Mouse (Mus musculus): ENCODE measurements around the gene Mphosph10. TPM values are rescaled to one million over a fixed set of nuclear protein-coding genes. Genes with fewer than 3 reads are reported as not detected.

Gene Mphosph10
- total and polyA plus RNA-seq, 2 experiments from 2014 or later: 17.3 to 21.5 TPM

- peak; percentile 81 for ATAC-seq
- H3K9ac ChIP-seq: no peak overlapping the region
- 6% methylated on average over 1 of the region's 1 CpGs for WGBS
- H3K27me3 ChIP-seq (ENCODE audit: insufficient read depth, low read length): no peaks in the 10 kb centered on the region
- H3K36me3 ChIP-seq (ENCODE audit: insufficient read depth): peaks cover 11% of the 10 kb centered on the region
- H3K4me3 ChIP-seq (ENCODE audit: low read depth, low read length): no peak overlapping the region
- TF ChIP-seq CTCF (IDR thresholded peaks at IDR 0.05; ENCODE audit: low read depth): peak; percentile 83
- H3K4me2 ChIP-seq (ENCODE audit: low read depth): no peak overlapping the region
- no peaks in the 10 kb centered on the region for H3K9me3 ChIP-seq (ENCODE audit: low read length)
- H3K4me1 ChIP-seq (ENCODE audit: insufficient read depth): no peaks in the 10 kb centered on the region
- DNase-seq: peak; percentile 72
- no peak overlapping the region for H3K27ac ChIP-seq (ENCODE audit: low read depth, low read length)
Measured at GRCm38 (mm10) chr7:64326892-64327291, 65.2 kb downstream of the Mphosph10 start.

Other genes starting within 250 kb of the Mphosph10 start
- gene Trpm1, start 238.4 kb downstream of the Mphosph10 start, total RNA-seq (2014; rRNA removed): 0.23 TPM in 1 of 2 replicates, not detected in the other
- 0.09 and 0.45 TPM in 2 replicates for gene Trpm1, start 238.4 kb downstream of the Mphosph10 start, polyA plus RNA-seq (2015; fragmentation: Nextera tagmentation; extraction: Ambion mirVana)
- gene Mtmr10, start 104.6 kb downstream of the Mphosph10 start, total RNA-seq (2014; rRNA removed): 9.0 and 9.5 TPM in 2 replicates
- 3.5 and 6.0 TPM in 2 replicates for gene Mtmr10, start 104.6 kb downstream of the Mphosph10 start, polyA plus RNA-seq (2015; fragmentation: Nextera tagmentation; extraction: Ambion mirVana)
- 6.5 and 11.2 TPM in 2 replicates for gene Fan1, start 18.2 kb downstream of the Mphosph10 start, total RNA-seq (2014; rRNA removed)
- 1.6 and 4.0 TPM in 2 replicates for gene Fan1, start 18.2 kb downstream of the Mphosph10 start, polyA plus RNA-seq (2015; fragmentation: Nextera tagmentation; extraction: Ambion mirVana)
- gene Mcee, start 339 bp upstream of the Mphosph10 start, total RNA-seq (2014; rRNA removed): 12.4 and 13.7 TPM in 2 replicates
- 38.4 and 41.6 TPM in 2 replicates for gene Mcee, start 339 bp upstream of the Mphosph10 start, polyA plus RNA-seq (2015; fragmentation: Nextera tagmentation; extraction: Ambion mirVana)
- gene Apba2, start 109.4 kb upstream of the Mphosph10 start, total RNA-seq (2014; rRNA removed): 332 and 333 TPM in 2 replicates
- 164 and 227 TPM in 2 replicates for gene Apba2, start 109.4 kb upstream of the Mphosph10 start, polyA plus RNA-seq (2015; fragmentation: Nextera tagmentation; extraction: Ambion mirVana)